Mouse (Mus musculus) small intestine, adult 2 months (tissue): ENCODE data around the gene Blvra.

ENCODE experiments used
- CTCF ChIP-seq: fragments of 200-500 bp; IDR thresholded peaks from 2 replicates; pipeline ENCODE4 v1.5.1; 2012; ENCODE audit warnings: low read depth, mild to moderate bottlenecking, control low read depth, inconsistent platforms, low read length, moderate library complexity, mixed read lengths; ENCODE audit not compliant: insufficient replicate concordance, insufficient read length; ENCODE audit errors: extremely low read depth
- POLR2A ChIP-seq: fragments of 200-500 bp; IDR thresholded peaks from 2 replicates; pipeline ENCODE4 v1.6.1; 2012; ENCODE audit warnings: low read depth, mild to moderate bottlenecking, control low read depth, inconsistent platforms, low read length, moderate library complexity

GRCm38 (mm10) chr2:127136979-127137378 is 66.5 kb downstream of the Blvra start:
- TF ChIP-seq CTCF (no peak), POLR2A (no peak)
